Mouse (Mus musculus) G1E (cell line): ENCODE data around the gene Slc35f3. TPM values are rescaled to one million over a fixed set of nuclear protein-coding genes. Genes with fewer than 3 reads are reported as not detected.

Source experiments
- ATAC-seq: 2 replicates; pipeline ENCODE4 v1.8.0; 2016; ENCODE audit warnings: mild to moderate bottlenecking; ENCODE audit not compliant: insufficient number of reproducible peaks, poor library complexity, low FRiP score, severe bottlenecking; ENCODE audit errors: extremely low read depth
- DNase-seq: peaks from one replicate; pipeline ENCODE4 v3.0.0; 2012; ENCODE audit warnings: low spot score
- H3K27me3 ChIP-seq: 2 replicates; pipeline ENCODE4 v1.6.1; 2012; ENCODE audit warnings: mild to moderate bottlenecking, low read length, inconsistent platforms; ENCODE audit not compliant: insufficient read depth
- H3K36me3 ChIP-seq: replicated peaks from 2 replicates; pipeline ENCODE3; 2012; ENCODE audit warnings: mild to moderate bottlenecking, inconsistent platforms
- H3K4me1 ChIP-seq: 2 replicates; pipeline ENCODE4 v1.6.1; 2012; ENCODE audit warnings: low read depth, low read length, inconsistent platforms, mixed read lengths; ENCODE audit not compliant: insufficient read depth
- H3K4me3 ChIP-seq: 2 replicates; pipeline ENCODE4 v1.5.1; 2012; ENCODE audit warnings: low read depth, mild to moderate bottlenecking, inconsistent platforms, low read length, moderate library complexity, mixed read lengths
- H3K9me3 ChIP-seq: replicated peaks from 2 replicates; pipeline ENCODE4 v1.6.1; 2012; ENCODE audit warnings: inconsistent platforms
- CTCF ChIP-seq: IDR thresholded peaks from 2 replicates; pipeline ENCODE4 v1.5.1; 2012; ENCODE audit warnings: low read depth, low read length, inconsistent platforms, mixed read lengths
- GATA1 ChIP-seq: IDR thresholded peaks from 2 replicates; pipeline ENCODE4 v1.6.1; 2012; ENCODE audit warnings: borderline replicate concordance, low read length, inconsistent platforms, mixed read lengths
- GATA2 ChIP-seq: IDR thresholded peaks from 2 replicates; pipeline ENCODE4 v1.6.1; 2012; ENCODE audit warnings: low read depth, low read length, inconsistent platforms, borderline replicate concordance
- POLR2AphosphoS5 ChIP-seq: IDR thresholded peaks from 2 replicates; pipeline ENCODE4 v1.6.1; 2012; ENCODE audit warnings: low read depth, low read length, inconsistent platforms; ENCODE audit not compliant: insufficient replicate concordance
- TAL1 ChIP-seq: conservative IDR thresholded peaks from 2 replicates; pipeline ENCODE4 v1.6.1; 2012; ENCODE audit warnings: low read depth, low read length, inconsistent platforms, mixed read lengths
- polyA plus RNA-seq: library from polyadenylated mRNA; stranded (reverse); fragments of >175 nt; gene quantifications from 2 replicates; pipeline ENCODE4 v1.2.3, GENCODE M21; 2012
- total RNA-seq, 2 experiments: library from RNA; stranded (forward) in 1 of 2; stranded (reverse) in 1 of 2; fragments of 200-1000 nt in 1 of 2; fragments of >200 nt in 1 of 2; fragmentation: Nextera tagmentation in 1 of 2; gene quantifications; 2 replicates each; pipeline ENCODE4 v1.2.3; 2014 to 2017

Slc35f3 gene
- total and polyA plus RNA-seq, 3 experiments, result not detected

DNA sequence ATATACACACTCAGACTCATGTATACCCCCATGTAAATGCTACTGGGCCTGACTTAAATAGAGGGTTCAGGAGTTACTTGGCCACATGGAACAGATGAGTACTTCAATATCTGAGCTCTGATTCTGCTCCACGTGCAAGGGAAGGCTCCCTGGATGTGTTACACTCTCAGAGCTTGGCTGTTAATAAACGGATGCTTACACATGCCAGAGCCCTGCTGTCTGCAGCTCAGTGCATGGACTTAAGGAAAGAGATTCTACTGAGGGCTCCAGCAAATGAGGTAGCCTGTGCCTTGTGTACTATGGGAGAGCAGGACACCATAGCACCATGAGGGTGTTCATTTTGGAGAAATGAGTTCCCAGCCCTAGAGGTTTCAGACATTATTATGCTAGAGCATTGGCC lies 26.6 kb downstream of the Slc35f3 start:
- H3K27me3 ChIP-seq, result no peaks in the 10 kb centered on the region
- H3K4me1 ChIP-seq, result no peaks in the 10 kb centered on the region
- no peaks in the 10 kb centered on the region for H3K36me3 ChIP-seq
- H3K9me3 ChIP-seq, result peaks cover 79% of the 10 kb centered on the region
- H3K4me3 ChIP-seq, result no peak overlapping the region
- TF ChIP-seq GATA1 (no peak), CTCF (no peak), GATA2 (no peak), POLR2AphosphoS5 (no peak), TAL1 (no peak)
- DNase-seq, result no peak
- ATAC-seq, result no peak

DNA sequence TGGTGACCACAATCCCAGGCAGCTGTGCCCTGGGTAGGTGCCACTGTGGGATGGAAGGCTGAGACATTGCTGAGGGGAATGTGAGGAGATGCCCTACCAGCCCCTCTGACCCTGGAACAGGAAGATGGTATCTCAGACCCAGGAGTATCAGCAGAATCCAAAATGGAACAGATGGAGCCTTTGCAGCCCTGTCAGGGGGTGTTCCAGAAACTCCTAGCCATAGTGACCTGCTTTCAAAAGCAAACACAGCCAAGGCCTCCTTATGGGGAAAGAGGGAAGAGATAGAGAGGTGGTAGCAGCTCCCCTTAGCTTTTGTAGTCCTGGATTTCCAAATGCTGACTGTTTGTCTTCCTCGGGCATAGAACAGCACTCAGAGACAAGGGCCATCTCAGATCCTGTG lies 27.8 kb downstream of the Slc35f3 start:
- no peaks in the 10 kb centered on the region for H3K27me3 ChIP-seq
- H3K9me3 ChIP-seq, result peaks cover 73% of the 10 kb centered on the region
- ATAC-seq (no peak), DNase-seq (no peak)
- H3K4me3 ChIP-seq, result no peak overlapping the region
- TF ChIP-seq TAL1 (no peak), GATA1 (no peak), GATA2 (no peak), CTCF (no peak)
- no peaks in the 10 kb centered on the region for H3K4me1 ChIP-seq
- no peaks in the 10 kb centered on the region for H3K36me3 ChIP-seq

- no peak for ATAC-seq
Measured at GRCm38 (mm10) chr8:126326731-126327130, 28.4 kb downstream of the Slc35f3 start.

GRCm38 (mm10) chr8:126327786-126328185 lies 29.4 kb downstream of the Slc35f3 start:
- no peak for ATAC-seq
- no peaks in the 10 kb centered on the region for H3K4me1 ChIP-seq
- no peaks in the 10 kb centered on the region for H3K36me3 ChIP-seq
- H3K4me3 ChIP-seq, result no peak overlapping the region
- no peaks in the 10 kb centered on the region for H3K27me3 ChIP-seq
- TF ChIP-seq GATA1 (no peak), TAL1 (no peak), POLR2AphosphoS5 (no peak), CTCF (no peak), GATA2 (no peak)
- peaks cover 67% of the 10 kb centered on the region for H3K9me3 ChIP-seq
- DNase-seq, result no peak

More at GRCm38 (mm10) chr8:126326731-126327130, 28.4 kb downstream of the Slc35f3 start:
- no peak for TF ChIP-seq CTCF
- TF ChIP-seq TAL1, result no peak
- TF ChIP-seq POLR2AphosphoS5, result no peak
- no peak for TF ChIP-seq GATA2
- no peak for TF ChIP-seq GATA1
- Histone ChIP-seq H3K4me1 (no peaks in the 10 kb centered on the region), H3K36me3 (no peaks in the 10 kb centered on the region), H3K4me3 (no peak overlapping the region), H3K9me3 (peaks cover 69% of the 10 kb centered on the region), H3K27me3 (no peaks in the 10 kb centered on the region)
- no peak for DNase-seq

DNA sequence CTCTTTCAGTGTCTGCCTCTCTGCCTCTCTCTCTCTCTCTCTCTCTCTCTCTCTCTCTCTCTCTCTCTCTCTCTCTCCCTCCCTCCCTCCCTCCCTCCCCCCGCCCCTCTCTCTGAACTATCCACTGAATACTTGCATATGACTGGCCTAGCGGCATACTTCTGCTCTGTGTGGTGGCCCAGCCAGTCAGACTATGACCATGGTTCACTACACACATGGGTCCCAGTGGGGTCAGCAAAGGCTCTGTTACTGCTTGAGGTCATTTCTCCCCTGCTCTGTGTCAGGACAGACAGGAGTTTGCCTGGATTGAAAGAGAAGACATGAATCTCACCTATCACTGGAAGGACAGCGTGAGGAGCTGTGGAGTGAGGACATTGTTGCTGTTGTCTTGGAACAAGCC lies 40.5 kb downstream of the Slc35f3 start:
- DNase-seq (no peak), ATAC-seq (no peak)
- Histone ChIP-seq H3K4me1 (no peaks in the 10 kb centered on the region), H3K36me3 (no peaks in the 10 kb centered on the region), H3K9me3 (peaks cover 60% of the 10 kb centered on the region), H3K27me3 (no peaks in the 10 kb centered on the region), H3K4me3 (no peak overlapping the region)
- TF ChIP-seq CTCF, result no peak
- no peak for TF ChIP-seq POLR2AphosphoS5
- TF ChIP-seq TAL1, result no peak
- TF ChIP-seq GATA2, result no peak
- no peak for TF ChIP-seq GATA1

DNA sequence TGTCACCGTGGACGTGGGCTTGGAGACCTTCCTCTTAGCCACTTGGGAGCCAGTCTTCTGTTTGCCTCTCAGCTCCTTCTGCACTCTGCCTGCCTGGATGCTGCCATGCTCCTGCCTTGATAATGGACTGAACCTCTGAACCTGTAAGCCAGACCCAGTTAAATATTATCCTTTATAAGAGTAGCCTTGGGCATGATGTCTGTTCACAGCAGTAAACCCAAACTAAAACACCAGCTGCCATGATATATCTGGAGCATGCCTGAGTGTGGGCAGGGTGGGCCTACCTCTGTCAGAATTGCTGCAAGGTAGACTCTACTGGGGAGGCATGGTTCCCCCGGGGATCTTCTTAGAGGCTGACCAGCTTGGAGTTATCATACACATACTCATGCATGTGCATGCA lies 41.0 kb downstream of the Slc35f3 start:
- Histone ChIP-seq H3K27me3 (no peaks in the 10 kb centered on the region), H3K9me3 (peaks cover 55% of the 10 kb centered on the region), H3K36me3 (no peaks in the 10 kb centered on the region), H3K4me3 (no peak overlapping the region), H3K4me1 (no peaks in the 10 kb centered on the region)
- TF ChIP-seq CTCF (no peak), GATA2 (no peak), GATA1 (no peak), TAL1 (no peak), POLR2AphosphoS5 (no peak)
- no peak for ATAC-seq
- no peak for DNase-seq

DNA sequence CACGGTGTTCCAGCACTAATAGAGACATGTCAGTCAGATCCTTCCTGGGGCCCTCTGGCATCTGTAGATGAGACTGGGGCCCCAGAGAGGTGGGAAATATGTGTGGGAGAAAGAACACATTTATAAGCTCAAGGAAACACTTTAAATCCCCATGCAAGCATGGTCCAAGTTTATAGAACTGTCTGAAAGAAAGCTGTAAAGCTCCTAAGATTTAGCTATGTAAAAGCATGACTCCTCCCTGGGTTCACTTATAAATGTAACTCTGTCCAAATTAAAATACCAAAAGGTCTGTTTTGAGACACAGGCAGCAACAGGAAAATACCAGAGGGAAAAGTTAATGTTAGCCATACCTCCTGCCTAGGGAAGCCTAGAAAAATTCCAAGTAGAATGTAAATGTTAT lies 42.8 kb downstream of the Slc35f3 start:
- DNase-seq, result no peak
- ATAC-seq, result no peak
- H3K4me3 ChIP-seq, result no peak overlapping the region
- H3K4me1 ChIP-seq, result no peaks in the 10 kb centered on the region
- H3K36me3 ChIP-seq, result no peaks in the 10 kb centered on the region
- no peaks in the 10 kb centered on the region for H3K27me3 ChIP-seq
- TF ChIP-seq CTCF (no peak), GATA2 (no peak)
- peaks cover 45% of the 10 kb centered on the region for H3K9me3 ChIP-seq
